Mouse (Mus musculus): ENCODE results near the gene Col26a1. TPM values are rescaled to one million over a fixed set of nuclear protein-coding genes. Genes with fewer than 3 reads are reported as not detected.

The Col26a1 gene
- polyA plus RNA-seq, 1 experiment from 2014 or later, result 141 TPM

DNA sequence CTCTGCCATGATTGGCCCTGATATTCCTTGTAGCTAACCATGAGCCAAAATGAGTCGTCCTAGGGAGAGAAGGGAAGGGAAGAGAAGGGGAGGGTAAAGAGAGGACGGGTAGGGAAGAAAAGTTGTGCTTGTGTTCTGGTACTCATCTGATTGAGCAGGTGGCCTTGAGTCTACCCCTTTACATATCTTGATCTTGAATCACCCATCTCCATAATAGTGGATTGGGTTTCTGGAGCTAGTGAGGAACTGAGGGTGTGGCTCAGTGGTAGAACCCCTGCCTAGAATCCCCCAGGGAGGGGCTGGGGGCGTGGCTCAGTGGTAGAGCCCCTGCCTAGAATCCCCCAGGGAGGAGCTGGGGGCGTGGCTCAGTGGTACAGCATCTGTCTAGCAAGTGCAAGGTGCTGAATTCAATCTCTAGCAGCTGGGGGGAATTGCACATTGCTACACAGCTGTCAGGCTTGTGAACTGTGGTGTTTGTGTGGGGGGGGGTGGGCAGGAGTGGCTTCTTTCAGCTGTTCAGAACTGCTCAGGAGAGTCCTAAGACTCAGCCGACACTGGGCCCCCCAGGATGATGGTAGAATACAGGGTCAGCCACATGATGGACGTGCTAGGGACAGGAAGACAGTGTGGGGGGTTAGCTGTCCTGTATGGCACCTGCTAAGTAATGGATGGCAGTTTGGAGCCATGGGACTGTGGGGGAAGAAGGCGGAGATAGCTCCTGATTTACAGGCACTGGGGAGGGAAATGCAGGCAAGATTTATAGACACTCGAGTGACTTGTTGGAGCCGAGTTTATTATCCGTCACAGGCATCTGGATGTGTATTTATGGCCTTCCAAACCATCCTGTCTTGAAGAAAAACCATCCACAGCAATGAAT, 166.1 kb downstream of the Col26a1 start:
- peaks cover 27% of the 10 kb centered on the region for H3K27me3 ChIP-seq
- H3K36me3 ChIP-seq, result no peaks in the 10 kb centered on the region
- no peak overlapping the region for H3K4me3 ChIP-seq
- H3K4me1 ChIP-seq, result peaks cover 35% of the 10 kb centered on the region
- 35% methylated on average over 10 of the region's 10 CpGs for WGBS
- no peak overlapping the region for H3K27ac ChIP-seq
- no peaks in the 10 kb centered on the region for H3K9me3 ChIP-seq
- H3K4me2 ChIP-seq (replicated peaks), result no peak overlapping the region
- H3K9ac ChIP-seq, result no peak overlapping the region
- ATAC-seq (ENCODE audit: low FRiP score, low read depth), result no peak

DNA sequence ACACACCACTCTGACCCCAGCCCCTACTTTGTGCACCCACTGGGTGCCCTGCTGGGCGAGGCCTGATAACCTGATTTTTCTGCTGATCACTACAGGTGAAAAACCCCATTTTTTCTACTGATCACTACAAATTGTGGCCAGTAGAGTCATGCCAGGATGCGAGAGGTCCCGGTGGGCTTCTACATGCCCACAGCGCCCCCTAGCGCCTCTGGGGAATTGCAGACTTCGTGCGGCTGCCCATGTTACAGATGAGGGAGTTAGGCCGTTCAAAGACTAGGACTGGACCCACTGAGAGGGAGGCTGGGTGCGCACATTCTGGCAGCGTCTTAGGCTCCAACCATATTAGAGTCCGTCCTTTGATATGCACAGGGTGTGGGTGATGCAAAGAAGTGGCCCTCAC, 168.1 kb downstream of the Col26a1 start:
- Histone ChIP-seq H3K4me2 (replicated peaks) (peak overlapping the region; percentile 53), H3K36me3 (no peaks in the 10 kb centered on the region), H3K9me3 (no peaks in the 10 kb centered on the region), H3K27me3 (peaks cover 27% of the 10 kb centered on the region), H3K27ac (no peak overlapping the region), H3K9ac (0 out of 2 replicates have a peak overlapping the region, but pooled peaks have one; percentile 35), H3K4me3 (peak overlapping the region; percentile 16), H3K4me1 (peaks cover 42% of the 10 kb centered on the region)
- WGBS, result 25% methylated on average over 11 of the region's 11 CpGs
- ATAC-seq (ENCODE audit: low FRiP score, low read depth), result no peak

DNA sequence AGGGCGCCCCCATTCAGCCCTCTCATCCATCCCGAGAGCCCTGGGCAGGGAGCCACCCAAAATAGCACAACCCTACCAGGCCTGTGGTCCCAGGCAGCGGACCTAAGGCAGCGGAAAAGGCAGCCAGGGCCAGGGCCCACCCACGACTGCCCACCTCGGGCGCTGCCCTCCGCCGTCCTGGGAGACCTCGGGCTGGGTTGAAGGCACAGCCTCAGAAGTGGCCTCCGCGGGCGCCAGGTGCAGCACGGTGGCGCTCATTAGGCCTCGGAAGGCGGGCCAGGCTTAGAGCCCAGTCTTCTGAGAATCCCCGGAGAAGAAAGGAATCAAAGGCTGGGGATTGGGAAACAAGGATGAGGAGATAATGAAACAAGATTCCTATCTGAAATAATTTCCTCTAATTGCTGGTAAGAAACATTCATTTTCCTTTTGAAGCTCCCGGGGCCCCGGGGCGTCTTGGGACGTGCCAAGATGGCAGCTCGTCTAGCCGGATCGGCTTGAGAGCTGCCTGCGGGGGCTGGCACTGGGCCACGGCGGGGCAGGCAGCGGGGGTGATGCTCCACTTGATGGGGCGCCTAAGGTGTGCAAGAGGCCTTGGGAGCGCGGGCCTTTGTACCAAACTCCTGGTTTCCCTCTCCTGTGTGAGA, 168.7 kb downstream of the Col26a1 start:
- peak overlapping the region; percentile 53 for H3K4me2 ChIP-seq (replicated peaks)
- ATAC-seq (ENCODE audit: low FRiP score, low read depth), result no peak
- no peaks in the 10 kb centered on the region for H3K9me3 ChIP-seq
- peaks cover 42% of the 10 kb centered on the region for H3K4me1 ChIP-seq
- H3K4me3 ChIP-seq, result peak overlapping the region; percentile 16
- peaks cover 27% of the 10 kb centered on the region for H3K27me3 ChIP-seq
- no peaks in the 10 kb centered on the region for H3K36me3 ChIP-seq
- 23% methylated on average over 32 of the region's 32 CpGs for WGBS
- no peak overlapping the region; the same call in 1 of the 2 replicates for H3K27ac ChIP-seq
- 0 out of 2 replicates have a peak overlapping the region, but pooled peaks have one; percentile 35 for H3K9ac ChIP-seq

DNA sequence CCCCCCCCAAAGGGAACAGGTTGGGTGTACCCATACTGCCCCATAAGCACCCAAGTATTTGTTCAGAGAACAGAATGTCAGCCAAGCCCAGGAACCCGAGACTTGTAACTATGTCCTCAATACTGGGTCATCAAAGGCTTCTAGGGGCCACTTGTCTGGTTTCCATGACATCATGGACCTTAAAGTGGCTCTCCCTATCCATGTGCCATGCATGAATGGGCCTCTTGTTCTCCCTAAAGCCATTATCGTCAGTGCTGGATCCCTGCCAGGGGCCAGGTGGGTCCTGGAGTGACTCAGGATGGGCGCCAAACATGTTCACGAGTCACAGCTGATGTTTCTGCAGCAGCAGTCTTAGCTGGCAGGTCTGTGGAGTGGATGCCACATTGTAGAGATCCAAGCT, 172.3 kb downstream of the Col26a1 start:
- Histone ChIP-seq H3K9me3 (no peaks in the 10 kb centered on the region), H3K9ac (no peak overlapping the region), H3K27me3 (peaks cover 28% of the 10 kb centered on the region), H3K4me3 (no peak overlapping the region), H3K4me1 (peaks cover 22% of the 10 kb centered on the region), H3K36me3 (no peaks in the 10 kb centered on the region), H3K27ac (peak overlapping the region; percentile 44; the same call in 1 of the 2 replicates), H3K4me2 (replicated peaks) (no peak overlapping the region)
- WGBS, result 46% methylated on average over 4 of the region's 4 CpGs
- no peak for ATAC-seq (ENCODE audit: low FRiP score, low read depth)

DNA sequence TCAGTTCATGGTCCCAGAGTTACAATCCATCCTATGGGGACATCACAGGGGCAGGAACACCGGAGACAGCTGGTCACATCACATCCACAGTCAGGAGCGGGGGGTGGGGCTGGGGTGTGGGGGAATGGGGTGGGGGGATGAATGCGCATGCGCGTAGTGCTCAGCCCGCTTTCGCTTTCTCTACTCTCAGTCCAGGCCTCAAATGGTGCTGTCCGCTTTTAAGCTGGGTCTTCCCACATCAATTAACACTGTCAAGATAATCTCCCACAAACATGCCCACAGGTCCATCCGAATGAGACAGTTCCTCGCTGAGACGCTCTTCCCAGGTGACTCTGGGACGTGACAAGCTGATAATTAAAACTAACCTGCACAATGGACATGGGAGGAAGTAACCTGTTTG, 174.9 kb downstream of the Col26a1 start:
- H3K9me3 ChIP-seq, result no peaks in the 10 kb centered on the region
- ATAC-seq (ENCODE audit: low FRiP score, low read depth), result no peak
- no peak overlapping the region for H3K27ac ChIP-seq
- peaks cover 4% of the 10 kb centered on the region; the same call in 1 of the 2 replicates for H3K27me3 ChIP-seq
- H3K4me2 ChIP-seq (replicated peaks), result no peak overlapping the region
- WGBS, result 72% methylated on average over 12 of the region's 12 CpGs
- peaks cover 21% of the 10 kb centered on the region for H3K4me1 ChIP-seq
- H3K9ac ChIP-seq, result no peak overlapping the region
- no peak overlapping the region for H3K4me3 ChIP-seq
- no peaks in the 10 kb centered on the region for H3K36me3 ChIP-seq

DNA sequence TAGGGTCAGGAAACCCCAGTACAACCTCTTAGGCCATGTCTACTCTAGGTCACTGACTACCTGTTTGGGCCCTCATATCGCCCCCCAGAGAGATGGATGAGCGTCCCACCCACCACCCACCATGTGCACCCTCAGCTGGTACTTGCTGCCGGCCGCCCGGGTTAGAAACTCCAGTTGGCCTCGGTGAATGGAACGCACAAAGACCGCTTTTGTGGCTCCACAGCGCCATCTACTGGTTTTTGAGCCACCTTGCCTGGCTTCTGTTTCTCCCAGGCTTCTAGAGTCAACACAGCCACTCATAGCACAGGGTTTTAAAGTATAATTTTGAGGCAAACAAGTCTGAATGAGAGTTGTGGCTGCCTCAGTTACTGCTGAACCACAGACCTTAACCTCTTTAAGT, 176.2 kb downstream of the Col26a1 start:
- Histone ChIP-seq H3K9ac (no peak overlapping the region), H3K4me2 (replicated peaks) (no peak overlapping the region), H3K4me1 (peaks cover 21% of the 10 kb centered on the region), H3K9me3 (no peaks in the 10 kb centered on the region), H3K27ac (no peak overlapping the region), H3K36me3 (no peaks in the 10 kb centered on the region), H3K27me3 (peaks cover 4% of the 10 kb centered on the region; the same call in 1 of the 2 replicates), H3K4me3 (no peak overlapping the region)
- peak; percentile 42; the same call in 1 of the 2 replicates for ATAC-seq (ENCODE audit: low FRiP score, low read depth)
- WGBS, result under 1% methylated on average over 9 of the region's 9 CpGs

DNA sequence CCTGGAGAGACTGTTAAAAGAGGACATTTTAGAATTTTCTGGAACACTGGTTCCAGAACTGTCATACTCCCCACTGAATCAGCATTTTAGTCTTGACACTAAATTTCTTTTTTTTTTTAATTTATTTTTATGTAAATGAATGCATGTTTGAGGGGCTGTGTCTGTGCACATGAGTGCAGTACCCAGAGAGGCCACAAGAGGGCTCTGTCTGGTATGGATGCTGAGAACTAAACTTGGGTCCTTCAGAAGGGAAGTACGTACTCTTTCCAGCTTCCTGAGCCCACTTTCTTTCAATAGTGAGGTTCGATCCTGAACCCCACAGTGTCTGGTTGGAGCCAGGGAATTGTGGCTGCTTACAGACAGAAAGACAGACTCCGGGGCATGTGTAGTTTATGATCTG, 177.5 kb downstream of the Col26a1 start:
- H3K9me3 ChIP-seq, result no peaks in the 10 kb centered on the region
- 96% methylated on average over 3 of the region's 3 CpGs for WGBS
- H3K4me2 ChIP-seq (replicated peaks), result no peak overlapping the region
- H3K27me3 ChIP-seq, result peaks cover 4% of the 10 kb centered on the region; the same call in 1 of the 2 replicates
- ATAC-seq (ENCODE audit: low FRiP score, low read depth), result no peak
- H3K4me1 ChIP-seq, result peaks cover 16% of the 10 kb centered on the region
- no peaks in the 10 kb centered on the region for H3K36me3 ChIP-seq
- no peak overlapping the region for H3K4me3 ChIP-seq
- no peak overlapping the region for H3K9ac ChIP-seq
- no peak overlapping the region for H3K27ac ChIP-seq

DNA sequence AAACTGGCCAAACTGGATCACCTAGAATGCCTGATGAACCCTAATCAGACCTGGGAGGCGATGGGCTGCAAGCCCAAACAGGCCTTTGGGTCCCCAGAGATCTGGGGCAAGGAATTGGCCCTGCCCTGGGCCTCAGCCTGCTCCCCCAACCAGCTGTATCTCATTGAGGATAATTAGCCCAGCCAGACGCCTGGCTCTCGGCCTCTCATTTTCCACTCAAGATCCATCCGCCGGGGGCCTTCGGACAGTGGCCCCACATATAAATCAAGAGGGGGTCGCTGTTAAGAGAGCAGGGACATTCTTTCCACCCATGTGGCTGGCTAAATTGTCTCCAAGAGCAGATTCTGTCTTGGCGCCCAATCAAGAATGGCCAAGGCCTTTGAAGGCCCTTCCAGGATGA, 178.9 kb downstream of the Col26a1 start:
- H3K4me1 ChIP-seq, result peaks cover 14% of the 10 kb centered on the region
- H3K4me2 ChIP-seq (replicated peaks), result no peak overlapping the region
- no peaks in the 10 kb centered on the region for H3K36me3 ChIP-seq
- peaks cover 4% of the 10 kb centered on the region; the same call in 1 of the 2 replicates for H3K27me3 ChIP-seq
- H3K27ac ChIP-seq, result no peak overlapping the region
- 50% methylated on average over 8 of the region's 8 CpGs for WGBS
- no peak overlapping the region for H3K9ac ChIP-seq
- no peak overlapping the region for H3K4me3 ChIP-seq
- ATAC-seq (ENCODE audit: low FRiP score, low read depth), result no peak
- H3K9me3 ChIP-seq, result no peaks in the 10 kb centered on the region

DNA sequence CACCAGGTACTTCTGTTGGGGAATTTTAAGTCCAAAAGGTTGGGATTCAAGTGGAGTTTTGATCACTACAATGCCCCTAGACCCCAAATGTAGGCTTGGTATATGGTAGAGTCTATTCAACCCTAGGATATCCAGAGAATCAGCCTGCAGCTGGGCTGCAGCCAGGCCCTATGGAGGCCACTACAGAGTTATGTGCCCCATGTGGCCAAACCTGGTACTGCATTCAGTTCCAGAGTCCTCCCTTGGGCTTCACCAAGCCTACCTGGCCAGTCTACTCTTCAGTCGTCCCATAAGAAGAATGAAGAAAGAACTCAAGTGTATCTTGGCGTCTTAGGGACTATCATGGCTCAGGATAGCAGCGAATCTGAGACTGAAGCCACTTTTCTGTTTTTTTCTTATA, 179.3 kb downstream of the Col26a1 start:
- ATAC-seq (ENCODE audit: low FRiP score, low read depth), result no peak
- 44% methylated on average over 3 of the region's 3 CpGs for WGBS
- H3K4me3 ChIP-seq, result no peak overlapping the region

DNA sequence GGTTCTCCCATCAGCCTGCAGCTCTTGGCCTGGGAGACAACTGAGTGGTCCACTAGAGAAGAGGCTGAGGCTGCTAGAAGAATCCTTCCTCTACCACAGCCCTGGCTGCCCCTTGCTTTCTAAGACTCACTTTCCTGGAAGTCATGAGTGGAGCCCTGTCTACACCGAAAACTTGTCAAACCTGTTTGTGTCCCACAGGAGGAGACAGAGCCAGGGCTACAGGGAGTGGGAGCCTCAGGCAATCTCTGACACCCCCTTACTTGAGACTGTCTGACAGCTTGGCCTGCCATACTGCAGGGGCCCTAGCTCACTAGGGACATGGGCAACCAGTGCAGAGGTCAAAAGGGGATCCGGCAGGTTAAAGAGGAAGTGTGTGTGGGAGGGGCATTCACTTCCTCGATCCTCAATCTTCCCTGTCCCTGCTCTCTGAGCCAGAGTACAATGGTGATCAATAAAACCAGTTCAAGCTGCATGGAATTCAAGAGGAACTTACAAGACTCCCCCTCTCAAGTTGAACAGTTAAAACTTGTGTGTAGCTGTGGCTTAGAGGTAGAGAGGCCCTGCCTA, 180.8 kb downstream of the Col26a1 start:
- Histone ChIP-seq H3K4me2 (replicated peaks) (no peak overlapping the region), H3K9ac (no peak overlapping the region), H3K27ac (no peak overlapping the region), H3K4me3 (no peak overlapping the region), H3K27me3 (no peaks in the 10 kb centered on the region), H3K4me1 (peaks cover 14% of the 10 kb centered on the region), H3K36me3 (no peaks in the 10 kb centered on the region), H3K9me3 (no peaks in the 10 kb centered on the region)
- 61% methylated on average over 3 of the region's 3 CpGs for WGBS
- ATAC-seq (ENCODE audit: low FRiP score, low read depth), result no peak

More for the DNA sequence above, 179.3 kb downstream of the Col26a1 start:
- Histone ChIP-seq H3K27me3 (peaks cover 4% of the 10 kb centered on the region; the same call in 1 of the 2 replicates), H3K27ac (no peak overlapping the region), H3K9ac (no peak overlapping the region), H3K4me2 (replicated peaks) (no peak overlapping the region), H3K36me3 (no peaks in the 10 kb centered on the region), H3K9me3 (no peaks in the 10 kb centered on the region), H3K4me1 (peaks cover 14% of the 10 kb centered on the region)

DNA sequence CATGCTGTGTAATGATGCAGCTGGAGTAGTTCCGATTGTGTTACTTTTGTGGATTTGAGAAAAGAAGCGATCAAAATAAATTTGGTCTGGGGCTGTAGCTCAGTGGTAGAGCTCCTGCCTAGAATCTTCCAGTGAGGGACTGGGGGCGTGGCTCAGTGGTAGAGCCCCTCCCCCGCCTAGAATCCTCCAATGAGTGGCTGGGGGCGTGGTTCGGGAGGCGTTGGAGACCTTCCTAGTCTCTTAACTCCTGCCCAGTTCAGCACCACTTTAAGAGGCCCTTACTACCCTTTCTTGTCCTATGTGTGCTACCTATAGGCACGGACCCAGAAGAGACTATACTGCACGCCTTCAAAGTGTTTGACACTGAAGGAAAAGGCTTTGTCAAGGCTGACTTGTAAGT, 185.4 kb downstream of the Col26a1 start:
- no peak for ATAC-seq (ENCODE audit: low FRiP score, low read depth)
- 79% methylated on average over 9 of the region's 9 CpGs for WGBS
- H3K9ac ChIP-seq, result no peak overlapping the region
- H3K4me1 ChIP-seq, result peaks cover 4% of the 10 kb centered on the region; the same call in 1 of the 2 replicates
- no peak overlapping the region for H3K4me2 ChIP-seq (replicated peaks)
- H3K27me3 ChIP-seq, result 0 out of 2 replicates have a peak, but pooled peaks cover 5% of the 10 kb centered on the region
- H3K9me3 ChIP-seq, result no peaks in the 10 kb centered on the region
- H3K27ac ChIP-seq, result no peak overlapping the region
- no peak overlapping the region for H3K4me3 ChIP-seq
- no peaks in the 10 kb centered on the region for H3K36me3 ChIP-seq

DNA sequence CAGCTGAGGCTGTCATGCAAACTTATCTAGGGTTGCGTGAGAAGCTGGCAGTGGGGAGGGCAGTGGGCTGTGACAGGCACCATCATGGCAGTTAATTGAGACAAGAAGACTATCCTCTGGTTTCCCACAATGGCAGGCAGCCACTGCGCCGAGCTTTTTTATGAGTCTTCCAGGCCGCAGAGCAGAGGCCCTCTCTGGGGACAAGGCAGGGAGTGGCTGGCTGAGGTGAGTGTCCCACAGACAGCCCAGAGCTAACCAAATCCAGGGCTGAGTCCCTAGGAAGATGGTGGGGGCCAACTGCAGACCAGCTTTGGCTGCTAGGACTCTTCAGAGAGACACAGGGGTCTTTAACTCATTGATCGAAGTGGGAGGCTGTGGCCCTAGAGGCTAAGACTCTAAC, 186.5 kb downstream of the Col26a1 start:
- WGBS, result 58% methylated on average over 5 of the region's 5 CpGs
- no peak for ATAC-seq (ENCODE audit: low FRiP score, low read depth)

More for the DNA sequence above, 186.5 kb downstream of the Col26a1 start:
- Histone ChIP-seq H3K4me2 (replicated peaks) (no peak overlapping the region), H3K27me3 (0 out of 2 replicates have a peak, but pooled peaks cover 5% of the 10 kb centered on the region), H3K9ac (no peak overlapping the region), H3K4me1 (peaks cover 4% of the 10 kb centered on the region; the same call in 1 of the 2 replicates), H3K9me3 (no peaks in the 10 kb centered on the region), H3K27ac (no peak overlapping the region), H3K36me3 (no peaks in the 10 kb centered on the region), H3K4me3 (no peak overlapping the region)

All from limb, embryonic 13.5 days (tissue).